Mouse (Mus musculus) heart, adult 2 months (tissue): ENCODE results near the gene Psma5.

ENCODE experiments used
- CTCF ChIP-seq: fragments of 200-600 bp; IDR thresholded peaks from 2 replicates; pipeline ENCODE4 v1.8.1; 2022; ENCODE audit warnings: antibody characterized with exemption, mild to moderate bottlenecking, moderate library complexity
- EP300 ChIP-seq: fragments of 200-500 bp; IDR thresholded peaks from 2 replicates; pipeline ENCODE4 v1.6.1; 2011; ENCODE audit warnings: low read depth, low read length, control low read depth; ENCODE audit not compliant: insufficient read depth
- POLR2A ChIP-seq: fragments of 200-500 bp; IDR thresholded peaks from 2 replicates; pipeline ENCODE4 v1.6.1; 2011; ENCODE audit warnings: mild to moderate bottlenecking, low read depth, low read length, control low read depth; ENCODE audit not compliant: insufficient read depth

- TF ChIP-seq CTCF (no peak), POLR2A (no peak), EP300 (no peak)
Measured at GRCm38 (mm10) chr3:108294398-108294797, 37.7 kb downstream of the Psma5 start.
